12 mouse cellular contexts compared by ENCODE assay signal in genomic region chr11:77483510-77484255, GRCm38 (mm10). TPM values are rescaled to one million over a fixed set of nuclear protein-coding genes. Genes with fewer than 3 reads are reported as not detected.
DNase-seq lines count a peak whose midpoint lies in the region; ATAC-seq and TF ChIP-seq lines count a peak whose summit lies in the region.
"Had no signal": no experiment of that assay in that cellular context is flagged by ENCODE, and none has a peak within 500 bp of the region (broad histone marks: within the 10 kb centered on the region; RNA-seq: fewer than 3 reads in every experiment).

No protein-coding gene starts in this region.

- H3K9ac ChIP-seq in midbrain, embryonic 13.5 days (replicated peaks): 0 out of 2 replicates have a peak overlapping the region, but pooled peaks have one; percentile 17
- H3K9ac ChIP-seq: hindbrain, embryonic 14.5 days; limb, embryonic 15.5 days had no signal

- intact Hi-C loops in gastrocnemius, postnatal 36 days (cut with DNase I): no loop called here

- no peak for DNase-seq in midbrain, embryonic 10.5 days (ENCODE audit: low spot score)
- peak; percentile 44 for DNase-seq in R1 (ENCODE audit: low read depth, low spot score)
- DNase-seq in thymus, postnatal 36 days: peak; percentile 70 to 85
- DNase-seq in gastrocnemius, postnatal 36 days: no peak
- DNase-seq in kidney, adult 2 months: no peak
- DNase-seq: kidney, postnatal 14 days had no signal

- peaks cover 71% of the 10 kb centered on the region for H3K4me1 ChIP-seq in midbrain, embryonic 13.5 days (replicated peaks)
- peaks cover 47% of the 10 kb centered on the region for H3K4me1 ChIP-seq in midbrain, embryonic 10.5 days
- H3K4me1 ChIP-seq in kidney, adult 2 months (ENCODE audit: control insufficient read depth, insufficient read depth, low read length): no peaks in the 10 kb centered on the region; the same call in 1 of the 2 replicates

- H3K27ac ChIP-seq in midbrain, embryonic 13.5 days: no peak overlapping the region
- no peak overlapping the region for H3K27ac ChIP-seq in midbrain, embryonic 10.5 days (replicated peaks)
- H3K27ac ChIP-seq in kidney, adult 2 months (ENCODE audit: insufficient read depth, low read depth, low read length): no peak overlapping the region
- H3K27ac ChIP-seq: forebrain, embryonic 10.5 days; hindbrain, embryonic 14.5 days; limb, embryonic 15.5 days had no signal

- ATAC-seq in midbrain, embryonic 13.5 days: no peak
- peak; percentile 59; the same call in 1 of the 2 replicates for ATAC-seq in megakaryocyte, adult 5-6 weeks (ENCODE audit: poor library complexity, severe bottlenecking)
- ATAC-seq: midbrain, embryonic 16.5 days had no signal

- H3K4me3 ChIP-seq in midbrain, embryonic 13.5 days (replicated peaks): no peak overlapping the region
- no peak overlapping the region for H3K4me3 ChIP-seq in midbrain, embryonic 10.5 days
- H3K4me3 ChIP-seq in kidney, adult 2 months (ENCODE audit: insufficient read depth, low read depth, low read length): no peak overlapping the region
- H3K4me3 ChIP-seq: forebrain, embryonic 10.5 days; limb, embryonic 15.5 days had no signal

- H3K4me2 ChIP-seq in midbrain, embryonic 13.5 days (replicated peaks): no peak overlapping the region
- H3K4me2 ChIP-seq: hindbrain, embryonic 14.5 days; limb, embryonic 15.5 days had no signal

- no peaks in the 10 kb centered on the region for H3K27me3 ChIP-seq in midbrain, embryonic 13.5 days
- no peaks in the 10 kb centered on the region for H3K27me3 ChIP-seq in midbrain, embryonic 10.5 days (ENCODE audit: low read depth, poor library complexity, severe bottlenecking)
- no peaks in the 10 kb centered on the region for H3K27me3 ChIP-seq in kidney, adult 2 months (replicated peaks; ENCODE audit: control insufficient read depth, insufficient read depth, low read length)
- H3K27me3 ChIP-seq: limb, embryonic 15.5 days had no signal

- no peak for TF ChIP-seq CTCF in kidney, adult 2 months (conservative IDR thresholded peaks at IDR 0.05; ENCODE audit: insufficient read depth, insufficient read length, low read depth, low read length)

- no peaks in the 10 kb centered on the region for H3K9me3 ChIP-seq in midbrain, embryonic 13.5 days
- H3K9me3 ChIP-seq in midbrain, embryonic 10.5 days (replicated peaks): no peaks in the 10 kb centered on the region
- H3K9me3 ChIP-seq: forebrain, embryonic 10.5 days; limb, embryonic 15.5 days had no signal

- no peaks in the 10 kb centered on the region for H3K36me3 ChIP-seq in midbrain, embryonic 13.5 days
- peaks cover 7% of the 10 kb centered on the region; the same call in 1 of the 2 replicates for H3K36me3 ChIP-seq in midbrain, embryonic 10.5 days
- no peaks in the 10 kb centered on the region for H3K36me3 ChIP-seq in kidney, adult 2 months (ENCODE audit: control insufficient read depth, insufficient read depth, low read length)
- H3K36me3 ChIP-seq: limb, embryonic 15.5 days had no signal

- WGBS in midbrain, embryonic 13.5 days: 82% methylated on average over 11 of the region's 11 CpGs
- WGBS in midbrain, embryonic 10.5 days: 77% methylated on average over 11 of the region's 11 CpGs
- WGBS in kidney, adult 2 months: 79% methylated on average over 11 of the region's 11 CpGs

- TF ChIP-seq POLR2A in kidney, adult 2 months (IDR thresholded peaks at IDR 0.05; ENCODE audit: low read depth, low read length): no peak

RNA-seq across cellular contexts. Expression of gene Ankrd13b, which starts 5.8 kb away (rescaled TPM):
- polyA plus RNA-seq in midbrain, embryonic 13.5 days (2015; fragmentation: Nextera tagmentation; extraction: Ambion mirVana): 20.8 and 27.6 TPM in 2 replicates
- 7.4 and 11.8 TPM in 2 replicates for polyA plus RNA-seq in midbrain, embryonic 10.5 days (2016; fragmentation: Nextera tagmentation; extraction: Ambion mirVana)
- total RNA-seq in megakaryocyte, adult 5-6 weeks (2015): 2.0 and 2.1 TPM in 2 replicates
- total RNA-seq in megakaryocyte, adult 5-6 weeks (2017): 2.8 and 9.1 TPM in 2 replicates
- total RNA-seq in gastrocnemius, postnatal 36 days (2021): 1 to 10 TPM; 7.3 to 8.3 TPM
- 22.3 and 31.4 TPM in 2 replicates for polyA plus RNA-seq in kidney, adult 2 months (2012; rRNA removed)

RNA-seq across cellular contexts. Expression of gene Git1, which starts 9.7 kb away (rescaled TPM):
- polyA plus RNA-seq in midbrain, embryonic 13.5 days (2015; fragmentation: Nextera tagmentation; extraction: Ambion mirVana): 13.6 and 14.9 TPM in 2 replicates
- 10.9 and 11.7 TPM in 2 replicates for polyA plus RNA-seq in midbrain, embryonic 10.5 days (2016; fragmentation: Nextera tagmentation; extraction: Ambion mirVana)
- total RNA-seq in megakaryocyte, adult 5-6 weeks (2015): 17.6 and 20.0 TPM in 2 replicates
- total RNA-seq in megakaryocyte, adult 5-6 weeks (2017): 12.3 and 18.7 TPM in 2 replicates
- total RNA-seq in gastrocnemius, postnatal 36 days (2021): 10 to 100 TPM; 23.9 to 25.5 TPM
- 53.2 and 58.5 TPM in 2 replicates for polyA plus RNA-seq in kidney, adult 2 months (2012; rRNA removed)

RNA-seq across cellular contexts. Expression of gene Coro6, which starts 21.5 kb away (rescaled TPM):
- polyA plus RNA-seq in midbrain, embryonic 13.5 days (2015; fragmentation: Nextera tagmentation; extraction: Ambion mirVana): 0.06 TPM in 1 of 2 replicates, not detected in the other
- not detected in 2 replicates for polyA plus RNA-seq in midbrain, embryonic 10.5 days (2016; fragmentation: Nextera tagmentation; extraction: Ambion mirVana)
- 0.09 and 0.21 TPM in 2 replicates for total RNA-seq in megakaryocyte, adult 5-6 weeks (2015)
- not detected in 2 replicates for total RNA-seq in megakaryocyte, adult 5-6 weeks (2017)
- total RNA-seq in gastrocnemius, postnatal 36 days (2021): 100 to 1,000 TPM; 140 to 181 TPM
- 4.4 and 7.9 TPM in 2 replicates for polyA plus RNA-seq in kidney, adult 2 months (2012; rRNA removed)

RNA-seq across cellular contexts. Expression of gene Abhd15, which starts 31.2 kb away (rescaled TPM):
- polyA plus RNA-seq in midbrain, embryonic 13.5 days (2015; fragmentation: Nextera tagmentation; extraction: Ambion mirVana): 2.4 and 2.6 TPM in 2 replicates
- polyA plus RNA-seq in midbrain, embryonic 10.5 days (2016; fragmentation: Nextera tagmentation; extraction: Ambion mirVana): 3.9 and 4.2 TPM in 2 replicates
- 6.8 and 8.3 TPM in 2 replicates for total RNA-seq in megakaryocyte, adult 5-6 weeks (2015)
- total RNA-seq in megakaryocyte, adult 5-6 weeks (2017): 13.8 and 17.0 TPM in 2 replicates
- under 1 TPM; 0.28 to 0.52 TPM for total RNA-seq in gastrocnemius, postnatal 36 days (2021)
- polyA plus RNA-seq in kidney, adult 2 months (2012; rRNA removed): 2.7 and 3.2 TPM in 2 replicates

RNA-seq across cellular contexts. Expression of gene Trp53i13, which starts 32.1 kb away (rescaled TPM):
- 16.2 and 16.3 TPM in 2 replicates for polyA plus RNA-seq in midbrain, embryonic 13.5 days (2015; fragmentation: Nextera tagmentation; extraction: Ambion mirVana)
- polyA plus RNA-seq in midbrain, embryonic 10.5 days (2016; fragmentation: Nextera tagmentation; extraction: Ambion mirVana): 31.3 and 36.5 TPM in 2 replicates
- 6.2 and 6.5 TPM in 2 replicates for total RNA-seq in megakaryocyte, adult 5-6 weeks (2015)
- 5.0 and 5.8 TPM in 2 replicates for total RNA-seq in megakaryocyte, adult 5-6 weeks (2017)
- total RNA-seq in gastrocnemius, postnatal 36 days (2021): 1 to 10 TPM; 2.9 to 3.6 TPM
- 19.4 and 24.4 TPM in 2 replicates for polyA plus RNA-seq in kidney, adult 2 months (2012; rRNA removed)

Comparison
In these comparisons a context has a peak if more than half of its experiments do, and no peak if none do; other contexts are left out.
1. DNase-seq: peak in R1 (single experiment) and thymus, postnatal 36 days (2 of 2); none in midbrain, embryonic 10.5 days (single experiment), gastrocnemius, postnatal 36 days (0 of 2) and kidney, adult 2 months (single experiment).